Mouse (Mus musculus) hindbrain, embryonic 12.5 days (tissue): Measurements from ENCODE around the gene Nova2. TPM values are rescaled to one million over a fixed set of nuclear protein-coding genes. Genes with fewer than 3 reads are reported as not detected.

Source experiments
- ATAC-seq: fragments of 200-750 bp; cut with Nextera tagmentation; 2 replicates; pipeline ENCODE4 v1.8.0; 2017; ENCODE audit warnings: moderate TSS enrichment; ENCODE audit not compliant: low FRiP score
- H3K27ac ChIP-seq: fragments of 300-500 bp; sonication (generic); 2 replicates; pipeline ENCODE4 v1.5.1; 2016; ENCODE audit warnings: mild to moderate bottlenecking
- H3K27me3 ChIP-seq: fragments of 300-500 bp; sonication (generic); 2 replicates; pipeline ENCODE4 v1.6.1; 2016; ENCODE audit warnings: mild to moderate bottlenecking
- H3K36me3 ChIP-seq: fragments of 300-500 bp; sonication (generic); 2 replicates; pipeline ENCODE4 v1.6.1; 2016; ENCODE audit warnings: mild to moderate bottlenecking
- H3K4me1 ChIP-seq: fragments of 300-500 bp; sonication (generic); 2 replicates; pipeline ENCODE4 v1.6.1; 2016
- H3K4me2 ChIP-seq: fragments of 300-500 bp; sonication (generic); replicated peaks from 2 replicates; pipeline ENCODE4 v1.6.1; 2016; ENCODE audit warnings: mild to moderate bottlenecking
- H3K4me3 ChIP-seq: fragments of 300-500 bp; sonication (generic); 2 replicates; pipeline ENCODE4 v1.5.1; 2016; ENCODE audit warnings: mild to moderate bottlenecking
- H3K9ac ChIP-seq: fragments of 300-500 bp; sonication (generic); 2 replicates; pipeline ENCODE4 v1.6.1; 2016; ENCODE audit warnings: mild to moderate bottlenecking, moderate library complexity
- H3K9me3 ChIP-seq: fragments of 300-500 bp; sonication (generic); replicated peaks from 2 replicates; pipeline ENCODE4 v1.6.1; 2016; ENCODE audit warnings: mild to moderate bottlenecking
- WGBS: fragments of 180-500 bp; shearing (Covaris S2); methylation state at CpG from one replicate; pipeline ENCODE4 v1.1.7; 2016; 5-methylcytosine and 5-hydroxymethylcytosine counted together
- polyA plus RNA-seq: library from polyadenylated mRNA; unstranded; fragments of >200 nt; fragmentation: Nextera tagmentation; extraction: Ambion mirVana; gene quantifications from 2 replicates; pipeline ENCODE4 v1.2.1, GENCODE M21; 2016

Nova2 gene
- polyA plus RNA-seq, 1 experiment from 2014 or later = 12.5 TPM

GRCm38 (mm10) chr7:18902486-18902885 lies 23.2 kb upstream of the Nova2 start:
- no peaks in the 10 kb centered on the region for H3K27me3 ChIP-seq
- H3K4me1 ChIP-seq = no peaks in the 10 kb centered on the region
- H3K9me3 ChIP-seq = no peaks in the 10 kb centered on the region
- H3K27ac ChIP-seq = no peak overlapping the region
- peaks cover 29% of the 10 kb centered on the region; the same call in 1 of the 2 replicates for H3K36me3 ChIP-seq
- no peak for ATAC-seq
- no peak overlapping the region for H3K4me3 ChIP-seq
- whole genome bisulfite sequencing = 76% methylated on average over 3 of the region's 3 CpGs
- no peak overlapping the region for H3K9ac ChIP-seq
- no peak overlapping the region for H3K4me2 ChIP-seq

GRCm38 (mm10) chr7:18904971-18905370 lies 20.7 kb upstream of the Nova2 start:
- no peak overlapping the region for H3K27ac ChIP-seq
- H3K4me1 ChIP-seq = peaks cover 18% of the 10 kb centered on the region
- H3K27me3 ChIP-seq = no peaks in the 10 kb centered on the region
- H3K4me2 ChIP-seq = no peak overlapping the region
- H3K36me3 ChIP-seq = peaks cover 17% of the 10 kb centered on the region; the same call in 1 of the 2 replicates
- 90% methylated on average over 3 of the region's 3 CpGs for WGBS
- no peaks in the 10 kb centered on the region for H3K9me3 ChIP-seq
- no peak for ATAC-seq
- no peak overlapping the region for H3K9ac ChIP-seq
- H3K4me3 ChIP-seq = no peak overlapping the region

GRCm38 (mm10) chr7:18909797-18910196 lies 15.9 kb upstream of the Nova2 start:
- peak; percentile 7; the same call in 1 of the 2 replicates for ATAC-seq
- peaks cover 22% of the 10 kb centered on the region for H3K4me1 ChIP-seq
- peak overlapping the region; percentile 70 for H3K4me2 ChIP-seq
- no peaks in the 10 kb centered on the region for H3K36me3 ChIP-seq
- 10% methylated on average over 17 of the region's 17 CpGs for WGBS
- peak overlapping the region; percentile 79 for H3K4me3 ChIP-seq
- H3K9me3 ChIP-seq = no peaks in the 10 kb centered on the region
- H3K27me3 ChIP-seq = no peaks in the 10 kb centered on the region
- H3K9ac ChIP-seq = peak overlapping the region; percentile 57
- H3K27ac ChIP-seq = no peak overlapping the region

DNA sequence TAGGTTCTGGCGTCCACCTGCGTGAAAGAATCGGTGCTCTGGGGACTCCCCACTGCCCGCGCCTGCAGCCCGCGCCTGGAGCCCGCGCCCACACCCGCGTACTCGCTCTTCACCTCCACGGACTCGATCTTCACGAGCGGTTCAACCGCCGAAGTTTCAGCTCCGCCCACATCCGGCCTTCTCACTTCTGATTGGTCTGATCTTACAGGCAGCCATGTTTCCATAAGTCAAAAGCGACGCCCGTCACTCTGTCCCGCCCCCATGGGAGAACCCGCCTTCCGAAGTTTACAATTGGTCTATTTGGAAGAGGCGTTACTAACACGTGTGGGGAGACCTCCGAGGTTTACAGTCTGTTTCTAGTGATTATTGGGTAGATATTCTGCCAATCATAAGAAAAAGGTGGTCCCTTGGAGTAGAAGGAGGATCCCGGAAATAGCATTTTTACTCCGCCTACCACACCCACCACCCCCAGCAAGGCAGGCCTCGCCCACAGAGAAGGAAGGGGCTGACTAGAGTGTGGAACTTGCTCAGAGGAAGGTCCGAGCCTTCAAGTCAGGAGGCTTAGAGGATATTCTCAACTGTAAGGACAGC lies 15.4 kb upstream of the Nova2 start, which contains the start of gene Ccdc61:
TSS of gene Ccdc61 (minus strand) at position 175 of the 591 bp plus-strand sequence.
- ATAC-seq = peak; percentile 99
- H3K27ac ChIP-seq = no peak within 1 kb of the TSS

DNA sequence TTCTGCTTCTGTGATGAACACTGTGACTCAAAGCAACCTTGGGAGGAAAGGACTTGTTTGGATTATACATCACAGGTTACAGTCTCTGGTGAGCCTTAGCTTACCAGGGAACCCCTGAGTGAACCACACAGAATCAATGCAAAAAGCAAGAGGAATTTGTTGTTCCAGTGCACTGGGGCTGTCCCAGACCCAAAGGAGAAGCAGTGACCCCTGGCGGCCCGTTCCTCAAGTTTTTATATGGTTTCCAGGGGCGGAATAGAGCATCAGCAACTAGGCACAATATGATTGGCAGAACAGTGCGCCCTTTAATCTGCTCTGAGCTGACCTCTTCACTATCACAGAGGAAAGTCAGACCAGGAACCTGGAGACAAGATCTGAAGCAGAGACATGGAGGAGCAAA lies 9.4 kb upstream of the Nova2 start:
- Histone ChIP-seq H3K4me1 (peaks cover 5% of the 10 kb centered on the region), H3K4me3 (no peak overlapping the region), H3K27me3 (no peaks in the 10 kb centered on the region), H3K27ac (no peak overlapping the region), H3K4me2 (no peak overlapping the region), H3K9ac (no peak overlapping the region), H3K36me3 (no peaks in the 10 kb centered on the region), H3K9me3 (no peaks in the 10 kb centered on the region)
- WGBS = 79% methylated on average over 4 of the region's 4 CpGs
- ATAC-seq = no peak

More for the DNA sequence above, 15.4 kb upstream of the Nova2 start, which contains the start of gene Ccdc61:
- H3K4me3 ChIP-seq = peak within 1 kb of the TSS; percentile 79
- H3K27me3 ChIP-seq = no peaks in the 10 kb centered on the region
- no peaks in the 10 kb centered on the region for H3K36me3 ChIP-seq
- peaks cover 22% of the 10 kb centered on the region for H3K4me1 ChIP-seq
- no peaks in the 10 kb centered on the region for H3K9me3 ChIP-seq
- under 1% methylated on average over 33 of the region's 33 CpGs for WGBS
- H3K4me2 ChIP-seq = peak within 1 kb of the TSS; percentile 70
- peak within 1 kb of the TSS; percentile 57 for H3K9ac ChIP-seq

DNA sequence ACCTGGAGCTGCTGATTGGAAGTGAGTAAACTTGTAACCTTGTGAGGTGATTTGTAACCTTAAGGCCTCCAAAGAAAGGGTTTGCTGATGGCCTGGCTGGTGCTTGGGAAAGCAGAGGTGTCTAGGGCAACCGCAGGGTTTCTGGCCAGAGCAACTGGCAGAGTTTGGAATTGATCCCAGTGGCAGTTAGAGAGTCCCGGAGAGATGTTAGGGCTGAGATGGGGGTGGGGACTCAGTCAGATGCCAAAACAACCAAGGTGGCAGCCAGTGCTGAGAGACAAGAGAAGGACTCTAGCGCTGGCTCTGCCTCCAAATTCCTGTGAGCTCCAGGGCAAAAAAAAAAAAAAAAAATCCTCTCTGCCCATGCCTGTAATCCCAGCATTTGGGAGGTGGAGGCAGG lies 7.8 kb upstream of the Nova2 start:
- ATAC-seq = no peak
- Histone ChIP-seq H3K27me3 (no peaks in the 10 kb centered on the region), H3K9ac (no peak overlapping the region), H3K4me2 (no peak overlapping the region), H3K36me3 (no peaks in the 10 kb centered on the region), H3K4me3 (no peak overlapping the region), H3K9me3 (no peaks in the 10 kb centered on the region), H3K4me1 (peaks cover 21% of the 10 kb centered on the region), H3K27ac (no peak overlapping the region)
- WGBS = 70% methylated on average over 3 of the region's 3 CpGs

GRCm38 (mm10) chr7:18921069-18921468 lies 4.6 kb upstream of the Nova2 start:
- Histone ChIP-seq H3K27ac (peak overlapping the region; percentile 95), H3K4me2 (peak overlapping the region; percentile 40), H3K4me1 (peaks cover 42% of the 10 kb centered on the region), H3K36me3 (no peaks in the 10 kb centered on the region), H3K9ac (no peak overlapping the region), H3K4me3 (no peak overlapping the region), H3K27me3 (peaks cover 6% of the 10 kb centered on the region), H3K9me3 (no peaks in the 10 kb centered on the region)
- ATAC-seq = no peak
- WGBS = 3% methylated on average over 12 of the region's 12 CpGs

DNA sequence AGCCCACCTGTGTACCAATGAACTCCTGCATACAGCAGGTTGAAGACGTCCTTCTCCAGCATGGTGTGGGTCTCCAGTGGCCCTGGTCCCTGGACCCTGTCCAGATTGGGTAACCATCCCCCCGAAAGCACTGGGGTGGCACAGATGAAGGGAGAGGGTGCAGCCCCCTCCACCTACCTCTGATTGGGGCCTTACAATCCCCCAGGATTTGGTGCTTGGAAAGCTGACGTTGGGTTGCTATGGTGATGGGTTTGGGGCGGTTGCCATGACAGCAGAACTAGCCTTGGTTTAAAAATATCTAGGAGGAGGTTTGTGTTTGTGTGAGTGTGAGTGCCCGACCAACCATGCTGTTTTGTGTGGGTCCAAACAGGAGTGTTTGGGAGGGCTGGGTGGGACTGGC lies 2.9 kb upstream of the Nova2 start:
- H3K4me3 ChIP-seq = 0 out of 2 replicates have a peak overlapping the region, but pooled peaks have one; percentile 12
- H3K9ac ChIP-seq = no peak overlapping the region
- ATAC-seq = 0 out of 2 replicates have a peak, but pooled peaks have one; percentile 1
- H3K9me3 ChIP-seq = no peaks in the 10 kb centered on the region
- H3K36me3 ChIP-seq = no peaks in the 10 kb centered on the region
- H3K4me2 ChIP-seq = peak overlapping the region; percentile 83
- WGBS = 28% methylated on average over 5 of the region's 5 CpGs
- H3K27ac ChIP-seq = peak overlapping the region; percentile 95
- peaks cover 54% of the 10 kb centered on the region for H3K4me1 ChIP-seq
- peaks cover 13% of the 10 kb centered on the region for H3K27me3 ChIP-seq

GRCm38 (mm10) chr7:18923267-18923666 lies 2.4 kb upstream of the Nova2 start:
- 61% methylated on average over 11 of the region's 11 CpGs for WGBS
- ATAC-seq = no peak
- peak overlapping the region; percentile 13; the same call in 1 of the 2 replicates for H3K9ac ChIP-seq

DNA sequence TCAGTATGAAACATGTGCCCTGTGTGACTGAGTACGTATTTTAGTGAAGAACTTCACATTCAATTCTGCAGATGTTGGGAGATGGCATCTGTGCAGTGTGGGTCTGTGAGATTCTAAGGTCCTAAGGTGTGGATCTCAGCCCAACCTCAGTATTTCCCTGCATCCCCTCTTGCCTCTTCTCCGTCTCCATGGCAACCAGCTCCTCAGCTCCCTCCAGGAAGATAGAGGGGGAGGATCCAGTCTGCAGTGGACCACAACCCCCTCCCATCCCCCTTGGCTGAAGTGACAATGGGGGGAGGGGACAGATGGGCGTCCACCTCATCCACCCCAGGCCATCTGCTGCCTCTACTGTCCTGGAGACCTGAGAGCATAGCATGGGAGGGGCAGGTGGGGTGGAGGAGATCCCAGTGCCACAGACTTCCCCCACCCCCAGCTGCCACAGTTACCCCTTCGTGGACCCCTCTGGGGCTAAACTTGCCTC lies 1.9 kb upstream of the Nova2 start:
- 18% methylated on average over 4 of the region's 4 CpGs for WGBS
- H3K27ac ChIP-seq = peak overlapping the region; percentile 95

More at GRCm38 (mm10) chr7:18923267-18923666, 2.4 kb upstream of the Nova2 start:
- Histone ChIP-seq H3K36me3 (no peaks in the 10 kb centered on the region), H3K4me2 (peak overlapping the region; percentile 83), H3K9me3 (no peaks in the 10 kb centered on the region), H3K27ac (peak overlapping the region; percentile 95), H3K4me3 (peak overlapping the region; percentile 12; the same call in 1 of the 2 replicates), H3K27me3 (peaks cover 13% of the 10 kb centered on the region), H3K4me1 (peaks cover 58% of the 10 kb centered on the region)

DNA sequence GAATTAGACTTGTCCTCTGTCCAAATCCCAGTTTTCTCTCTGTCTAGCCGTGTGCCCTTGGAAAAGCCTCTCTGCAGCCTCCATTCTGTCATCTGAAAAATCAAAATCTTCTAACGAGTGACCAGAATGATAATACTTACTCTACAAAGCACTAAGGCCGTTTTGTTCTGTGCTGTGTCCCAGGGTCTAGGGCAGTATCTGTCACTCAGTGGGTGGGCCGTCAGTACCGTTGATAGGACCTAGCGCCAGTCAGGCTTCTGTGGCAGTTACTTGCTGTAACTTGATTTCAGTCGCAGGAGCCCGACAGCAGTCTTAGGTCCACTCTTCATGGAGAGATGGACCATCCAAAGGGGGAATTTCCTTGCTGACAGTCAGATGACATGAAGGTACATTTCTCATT lies 1.4 kb upstream of the Nova2 start:
- ATAC-seq = no peak
- H3K4me2 ChIP-seq = peak overlapping the region; percentile 83
- 0 out of 2 replicates have a peak overlapping the region, but pooled peaks have one; percentile 12 for H3K4me3 ChIP-seq
- 3% methylated on average over 8 of the region's 8 CpGs for WGBS
- no peaks in the 10 kb centered on the region for H3K9me3 ChIP-seq
- no peak overlapping the region for H3K9ac ChIP-seq
- H3K4me1 ChIP-seq = peaks cover 67% of the 10 kb centered on the region
- H3K36me3 ChIP-seq = no peaks in the 10 kb centered on the region
- peaks cover 13% of the 10 kb centered on the region for H3K27me3 ChIP-seq
- peak overlapping the region; percentile 95 for H3K27ac ChIP-seq

More for the DNA sequence above, 1.9 kb upstream of the Nova2 start:
- Histone ChIP-seq H3K4me2 (peak overlapping the region; percentile 83), H3K27me3 (peaks cover 13% of the 10 kb centered on the region), H3K36me3 (no peaks in the 10 kb centered on the region), H3K9me3 (no peaks in the 10 kb centered on the region), H3K9ac (peak overlapping the region; percentile 13; the same call in 1 of the 2 replicates), H3K4me3 (peak overlapping the region; percentile 12; the same call in 1 of the 2 replicates), H3K4me1 (peaks cover 61% of the 10 kb centered on the region)
- peak; percentile 35 for ATAC-seq

GRCm38 (mm10) chr7:18926041-18926790 lies 528 bp downstream of the Nova2 start:
- peak; percentile 11 for ATAC-seq
- Histone ChIP-seq H3K9ac (peak overlapping the region; percentile 100), H3K36me3 (no peaks in the 10 kb centered on the region), H3K9me3 (no peaks in the 10 kb centered on the region), H3K4me1 (peaks cover 72% of the 10 kb centered on the region), H3K27ac (peak overlapping the region; percentile 95), H3K4me3 (peak overlapping the region; percentile 93), H3K27me3 (peaks cover 13% of the 10 kb centered on the region), H3K4me2 (peak overlapping the region; percentile 83)
- 3% methylated on average over 33 of the region's 42 CpGs for WGBS
